Mouse (Mus musculus) lung, adult 2 months (tissue): ENCODE data around the gene Med13. TPM values are rescaled to one million over a fixed set of nuclear protein-coding genes. Genes with fewer than 3 reads are reported as not detected.

Experiments used
- DNase-seq: peaks from one replicate; pipeline ENCODE4 v3.0.0; 2022
- H3K4me1 ChIP-seq: fragments of 200-500 bp; 2 replicates; pipeline ENCODE4 v1.6.1; 2011; ENCODE audit warnings: low read length; ENCODE audit not compliant: control insufficient read depth, insufficient read depth
- H3K4me3 ChIP-seq: fragments of 200-500 bp; replicated peaks from 2 replicates; pipeline ENCODE3; 2011; ENCODE audit warnings: low read depth, mild to moderate bottlenecking, control low read depth, low read length; ENCODE audit errors: extremely low read depth
- CTCF ChIP-seq: fragments of 200-500 bp; IDR thresholded peaks from 2 replicates; pipeline ENCODE4 v1.5.1; 2011; ENCODE audit warnings: mild to moderate bottlenecking, low read length, control low read depth; ENCODE audit not compliant: insufficient read depth
- POLR2A ChIP-seq: fragments of 200-500 bp; IDR thresholded peaks from 2 replicates; pipeline ENCODE4 v1.6.1; 2011; ENCODE audit warnings: low read depth, mild to moderate bottlenecking, control low read depth, low read length, borderline replicate concordance; ENCODE audit errors: extremely low read depth
- WGBS: fragments of 180-500 bp; shearing (Covaris S2); methylation state at CpG from one replicate; pipeline ENCODE4 v1.1.7; 2018; 5-methylcytosine and 5-hydroxymethylcytosine counted together
- polyA plus RNA-seq: library from polyadenylated mRNA; depleted of rRNA; stranded (reverse); fragments of >200 nt; gene quantifications from 2 replicates; pipeline ENCODE4 v1.2.3, GENCODE M21; 2012; rRNA removed

The Med13 gene
- polyA plus RNA-seq = 15.3 and 22.8 TPM in 2 replicates

DNA sequence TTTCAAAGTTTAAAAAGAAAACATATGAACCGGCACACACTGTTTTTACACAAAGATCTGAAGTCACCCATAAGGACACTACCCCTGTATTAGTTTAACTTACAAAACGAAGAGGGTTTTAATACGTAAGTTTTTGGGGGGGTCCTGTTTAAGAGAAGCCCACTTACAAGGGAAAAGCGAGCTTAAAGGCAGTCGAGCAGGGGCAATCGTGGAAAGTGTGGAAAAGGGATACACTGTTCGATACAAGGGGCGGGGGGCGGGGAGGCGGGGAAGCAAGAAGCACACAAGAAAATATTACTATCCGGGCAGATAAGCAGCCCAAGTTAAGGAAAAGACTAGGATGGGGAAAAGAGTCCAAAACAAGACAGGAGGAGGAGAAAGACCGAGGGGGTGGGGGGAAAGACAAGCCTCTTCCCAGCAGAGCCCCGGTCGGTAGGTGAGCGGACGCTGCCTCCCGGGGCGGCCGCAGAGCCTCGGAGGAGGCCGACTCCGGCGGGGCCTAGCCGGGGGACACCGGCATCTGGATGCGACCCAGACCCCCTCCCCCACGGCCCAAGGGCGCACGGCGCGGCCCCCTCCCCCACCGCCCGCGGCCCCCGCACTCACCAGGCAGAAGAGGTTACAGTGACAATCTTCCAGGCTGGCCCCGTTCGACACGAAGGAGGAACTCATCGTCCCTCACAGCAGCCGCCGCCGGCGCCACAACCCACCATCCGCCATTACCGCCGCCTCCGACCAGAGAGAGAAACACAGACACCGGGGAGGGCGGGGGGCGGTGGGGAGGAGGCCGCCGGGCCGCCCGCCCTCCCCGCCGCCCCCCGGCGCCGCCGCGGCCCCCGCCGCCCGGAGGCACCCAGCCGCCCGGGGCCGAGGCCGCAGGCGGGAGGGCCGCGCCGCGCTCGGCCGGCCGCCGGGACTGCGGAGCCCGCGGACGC, at the start of gene Med13:
TSS of gene Med13 (minus strand) at position 749 of the 935 bp plus-strand sequence.
- no peak for TF ChIP-seq POLR2A
- no peak for TF ChIP-seq CTCF
- DNase-seq = peak; percentile 60
- Histone ChIP-seq H3K4me1 (peaks cover 9% of the 10 kb centered on the region), H3K4me3 (peak within 1 kb of the TSS; percentile 99)
- 3% methylated on average over 78 of the region's 81 CpGs for WGBS

GRCm38 (mm10) chr11:86404590-86404989, 47.2 kb upstream of the Med13 start:
- Histone ChIP-seq H3K4me1 (no peaks in the 10 kb centered on the region), H3K4me3 (no peak overlapping the region)
- WGBS = 55% methylated on average over 4 of the region's 4 CpGs
- DNase-seq = no peak
- TF ChIP-seq POLR2A (no peak), CTCF (no peak)

DNA sequence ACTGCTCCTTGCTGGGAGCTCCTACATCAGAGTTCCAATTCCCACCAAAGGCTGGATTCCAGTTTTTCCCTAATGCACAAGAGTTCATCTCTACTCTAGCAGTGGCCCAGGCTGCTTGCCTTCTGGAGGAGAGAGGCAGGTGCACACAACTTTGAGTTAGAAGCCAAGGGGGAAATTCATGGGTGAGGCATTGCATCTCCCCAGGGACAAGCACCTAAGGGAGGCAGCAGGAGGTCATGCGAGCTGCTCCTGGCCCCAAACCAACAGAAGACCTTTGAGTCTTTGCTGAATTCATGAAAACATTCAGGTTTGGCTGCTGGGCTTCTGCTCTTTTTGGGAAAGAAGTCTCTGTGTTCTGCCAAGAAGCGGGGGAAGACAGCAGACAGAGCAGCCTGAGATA, 46.4 kb upstream of the Med13 start:
- 88% methylated on average over 2 of the region's 2 CpGs for WGBS
- H3K4me1 ChIP-seq = no peaks in the 10 kb centered on the region
- TF ChIP-seq POLR2A = no peak
- TF ChIP-seq CTCF = no peak
- DNase-seq = no peak
- no peak overlapping the region for H3K4me3 ChIP-seq

- DNase-seq = no peak
- Histone ChIP-seq H3K4me1 (peaks cover 3% of the 10 kb centered on the region; the same call in 1 of the 2 replicates), H3K4me3 (no peak overlapping the region)
- no peak for TF ChIP-seq POLR2A
- TF ChIP-seq CTCF = no peak
- 75% methylated on average over 9 of the region's 9 CpGs for WGBS
These were observed 42.1 kb upstream of the Med13 start for GRCm38 (mm10) chr11:86399241-86400107.

- peaks cover 3% of the 10 kb centered on the region; the same call in 1 of the 2 replicates for H3K4me1 ChIP-seq
- no peak for TF ChIP-seq POLR2A
- TF ChIP-seq CTCF = no peak
- no peak for DNase-seq
- no peak overlapping the region for H3K4me3 ChIP-seq
- 55% methylated on average over 5 of the region's 5 CpGs for WGBS
These were observed 39.7 kb upstream of the Med13 start for GRCm38 (mm10) chr11:86396950-86397594.

GRCm38 (mm10) chr11:86396518-86396917, 39.1 kb upstream of the Med13 start:
- 64% methylated on average over 2 of the region's 2 CpGs for WGBS

DNA sequence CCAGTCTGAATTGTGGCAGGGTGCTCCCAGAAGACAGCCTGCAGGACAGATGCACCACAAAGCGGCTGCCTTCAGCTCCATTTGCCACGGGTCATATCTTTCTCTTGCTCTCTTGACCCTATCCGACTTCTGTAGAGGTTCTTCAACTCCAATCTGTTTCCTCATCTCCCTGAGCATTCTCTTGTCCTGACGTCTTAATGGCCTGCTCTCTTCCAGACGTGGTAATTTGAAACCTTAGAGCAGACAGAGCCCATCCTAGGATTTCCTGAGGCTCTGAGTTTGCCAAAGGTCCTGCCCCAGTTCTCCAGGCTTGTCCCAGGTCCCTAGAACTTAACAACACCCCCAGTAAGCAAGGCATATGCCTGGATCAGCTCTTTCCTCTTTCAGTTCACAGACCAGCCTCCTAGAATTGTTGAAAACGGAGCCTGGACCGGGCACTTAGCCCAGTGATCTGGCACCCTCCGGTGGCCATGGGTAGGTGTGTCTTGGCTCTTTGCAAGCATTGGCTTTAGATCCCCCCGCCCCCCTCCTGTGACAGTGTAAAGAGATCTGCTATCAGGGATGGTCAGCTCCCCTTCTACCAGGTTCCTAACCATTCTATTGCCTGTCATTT, 38.2 kb upstream of the Med13 start:
- H3K4me3 ChIP-seq = no peak overlapping the region
- H3K4me1 ChIP-seq = peaks cover 3% of the 10 kb centered on the region; the same call in 1 of the 2 replicates
- WGBS = 11% methylated on average over 9 of the region's 9 CpGs
- DNase-seq = peak; percentile 31
- peak; percentile 47 for TF ChIP-seq CTCF
- TF ChIP-seq POLR2A = no peak

More at GRCm38 (mm10) chr11:86396518-86396917, 39.1 kb upstream of the Med13 start:
- TF ChIP-seq POLR2A = no peak
- TF ChIP-seq CTCF = no peak
- DNase-seq = no peak
- Histone ChIP-seq H3K4me3 (no peak overlapping the region), H3K4me1 (peaks cover 3% of the 10 kb centered on the region; the same call in 1 of the 2 replicates)

DNA sequence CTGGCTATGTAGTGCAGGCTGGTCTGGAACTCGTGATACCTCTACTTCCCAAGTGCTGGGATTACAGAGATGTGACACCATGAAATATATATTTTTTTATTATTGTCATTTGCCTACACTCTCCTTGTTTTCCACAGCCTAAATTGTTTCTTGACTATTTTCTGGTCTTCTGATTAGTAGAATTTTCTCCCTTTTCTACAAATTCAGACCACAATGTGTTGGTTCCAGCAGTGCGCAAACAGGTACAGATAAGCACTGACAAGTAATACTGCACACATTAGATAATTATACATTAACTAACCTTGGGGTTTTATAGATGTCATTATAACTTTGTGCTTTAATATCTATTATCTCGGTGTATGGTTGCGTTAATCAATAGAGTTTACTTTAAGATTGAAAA, 37.7 kb upstream of the Med13 start:
- no peak overlapping the region for H3K4me3 ChIP-seq
- no peak for DNase-seq
- TF ChIP-seq POLR2A = no peak
- TF ChIP-seq CTCF = no peak
- H3K4me1 ChIP-seq = peaks cover 3% of the 10 kb centered on the region; the same call in 1 of the 2 replicates
- WGBS = 84% methylated on average over 4 of the region's 4 CpGs
